Mouse (Mus musculus) heart, postnatal 0 days (tissue): ENCODE results near the gene Cep350. TPM values are rescaled to one million over a fixed set of nuclear protein-coding genes. Genes with fewer than 3 reads are reported as not detected.

Experiments used
- ATAC-seq: fragments of 200-750 bp; cut with Nextera tagmentation; 2 replicates; pipeline ENCODE4 v1.8.0; 2017; ENCODE audit warnings: low read depth, moderate number of reproducible peaks, moderate library complexity; ENCODE audit not compliant: insufficient read depth
- DNase-seq: peaks from one replicate; pipeline ENCODE4 v3.0.0-alpha.2; 2016; ENCODE audit warnings: low spot score
- H3K27ac ChIP-seq: fragments of 300-500 bp; sonication (generic); 2 replicates; pipeline ENCODE4 v1.5.1; 2014; ENCODE audit warnings: low read depth, mild to moderate bottlenecking
- H3K27me3 ChIP-seq: fragments of 300-500 bp; sonication (generic); 2 replicates; pipeline ENCODE4 v1.6.1; 2014; ENCODE audit warnings: low read length, mixed read lengths; ENCODE audit not compliant: control insufficient read depth, insufficient read depth
- H3K36me3 ChIP-seq: fragments of 300-500 bp; sonication (generic); replicated peaks from 2 replicates; pipeline ENCODE4 v1.6.1; 2014; ENCODE audit warnings: low read length, mixed read lengths; ENCODE audit not compliant: control insufficient read depth, insufficient read depth
- H3K4me1 ChIP-seq: fragments of 300-500 bp; sonication (generic); 2 replicates; pipeline ENCODE4 v1.6.1; 2014; ENCODE audit warnings: antibody characterized with exemption; ENCODE audit not compliant: control insufficient read depth, insufficient read depth
- H3K4me2 ChIP-seq: fragments of 300-500 bp; sonication (generic); 2 replicates; pipeline ENCODE4 v1.6.1; 2014; ENCODE audit warnings: low read depth, mild to moderate bottlenecking, low read length, moderate library complexity
- H3K4me3 ChIP-seq: fragments of 300-500 bp; sonication (generic); 2 replicates; pipeline ENCODE4 v1.5.1; 2014; ENCODE audit warnings: low read depth, low read length
- H3K9ac ChIP-seq: fragments of 300-500 bp; sonication (generic); replicated peaks from 2 replicates; pipeline ENCODE4 v1.6.1; 2014; ENCODE audit warnings: low read depth, low read length, mixed read lengths
- H3K9me3 ChIP-seq: fragments of 300-500 bp; sonication (generic); replicated peaks from 2 replicates; pipeline ENCODE4 v1.6.1; 2016; ENCODE audit warnings: low read length; ENCODE audit not compliant: control insufficient read depth
- CTCF ChIP-seq: IDR thresholded peaks from 2 replicates; pipeline ENCODE4 v1.5.1; 2016; ENCODE audit warnings: antibody characterized with exemption, control low read depth, low read depth
- EP300 ChIP-seq: IDR thresholded peaks from 2 replicates; pipeline ENCODE4 v1.6.1; 2016; ENCODE audit warnings: antibody characterized with exemption, low read depth
- WGBS: fragments of 180-500 bp; shearing (Covaris S2); extraction: QIAGEN DNeasy Blood & Tissue Kit; methylation state at CpG from one replicate; pipeline ENCODE4 v1.1.7; 2014; 5-methylcytosine and 5-hydroxymethylcytosine counted together
- polyA plus RNA-seq: library from polyadenylated mRNA; unstranded; fragments of >200 nt; fragmentation: Nextera tagmentation; extraction: Ambion mirVana; gene quantifications from 2 replicates; pipeline ENCODE4 v1.2.1, GENCODE M21; 2015
- total RNA-seq: library from RNA; depleted of rRNA; stranded (reverse); fragments of >200 nt; gene quantifications from 2 replicates; pipeline ENCODE4 v1.2.3, GENCODE M21; 2014; ENCODE audit warnings: low replicate concordance

Gene Cep350
- total and polyA plus RNA-seq, 2 experiments from 2014 or later: 5.7 to 11.1 TPM

DNA sequence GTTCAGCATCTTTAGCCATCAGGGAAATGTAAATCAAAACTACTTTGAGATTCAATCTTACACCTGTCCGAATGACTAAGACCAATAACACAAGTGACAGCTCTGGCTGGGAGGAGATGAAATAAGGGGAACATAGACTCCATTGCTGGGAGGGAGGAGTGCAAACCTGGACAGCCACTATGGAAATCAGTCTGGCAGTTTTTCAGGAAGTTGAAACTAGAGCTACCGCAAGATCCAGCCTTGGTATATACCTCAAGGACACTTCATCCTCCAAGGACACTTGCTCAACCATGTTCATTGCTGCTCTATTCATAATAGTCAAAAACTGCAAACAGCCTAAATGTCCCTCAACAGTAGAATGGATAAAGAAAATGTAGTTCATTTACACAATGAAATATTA lies 23.9 kb downstream of the Cep350 start:
- DNase-seq: no peak
- no peak for ATAC-seq
- Histone ChIP-seq H3K9me3 (no peaks in the 10 kb centered on the region), H3K36me3 (peaks cover 57% of the 10 kb centered on the region), H3K4me3 (no peak overlapping the region), H3K27ac (no peak overlapping the region), H3K4me1 (no peaks in the 10 kb centered on the region), H3K9ac (no peak overlapping the region), H3K4me2 (no peak overlapping the region), H3K27me3 (no peaks in the 10 kb centered on the region)
- WGBS: 90% methylated on average over 2 of the region's 2 CpGs
- TF ChIP-seq CTCF: no peak
- no peak for TF ChIP-seq EP300

DNA sequence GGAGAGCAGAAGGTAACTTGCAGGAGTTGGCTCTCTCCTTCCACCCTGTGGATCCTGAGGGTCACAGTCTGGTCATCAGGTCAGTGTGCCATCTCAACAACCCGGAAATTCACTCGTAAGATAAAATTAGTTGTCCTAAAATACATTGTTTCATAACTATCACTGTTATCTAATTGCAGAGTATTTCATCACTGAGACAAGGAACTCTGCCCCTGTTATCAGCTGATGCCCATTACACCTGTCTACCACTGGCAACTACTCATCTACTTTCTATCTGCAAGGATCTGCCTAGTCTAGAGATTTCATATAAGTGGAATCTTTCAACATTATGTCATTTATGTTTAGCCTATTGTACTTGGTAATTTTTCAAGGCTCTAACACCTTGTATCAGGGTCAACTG lies 28.7 kb downstream of the Cep350 start:
- H3K4me3 ChIP-seq: no peak overlapping the region
- no peak for DNase-seq

DNA sequence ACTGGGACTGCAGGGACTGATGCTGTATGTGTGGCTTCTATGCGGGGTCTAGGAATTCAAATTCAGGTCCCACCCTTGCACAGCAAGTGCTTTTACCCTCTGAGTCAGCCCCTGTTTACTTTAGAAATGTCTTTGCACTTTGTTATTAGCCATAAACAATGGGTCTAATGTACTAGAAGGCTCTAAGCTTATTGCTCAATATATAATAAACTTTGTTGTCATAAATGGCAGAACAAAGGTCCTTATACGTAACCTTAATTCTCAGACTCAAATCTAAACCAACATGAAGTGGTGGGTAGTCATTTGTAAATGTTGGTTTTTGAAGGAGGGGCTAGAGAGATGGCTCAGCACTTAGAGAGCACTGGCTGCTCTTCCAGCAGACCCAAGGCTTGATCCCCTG lies 35.6 kb downstream of the Cep350 start:
- Histone ChIP-seq H3K9me3 (no peaks in the 10 kb centered on the region), H3K4me3 (no peak overlapping the region), H3K9ac (no peak overlapping the region), H3K27me3 (no peaks in the 10 kb centered on the region), H3K4me1 (no peaks in the 10 kb centered on the region), H3K4me2 (no peak overlapping the region), H3K36me3 (peaks cover 68% of the 10 kb centered on the region), H3K27ac (no peak overlapping the region)
- ATAC-seq (no peak), DNase-seq (no peak)
- WGBS: 98% methylated on average over 2 of the region's 2 CpGs
- TF ChIP-seq CTCF (no peak), EP300 (no peak)

More for the DNA sequence above, 28.7 kb downstream of the Cep350 start:
- Histone ChIP-seq H3K27me3 (no peaks in the 10 kb centered on the region), H3K27ac (no peak overlapping the region), H3K9ac (no peak overlapping the region), H3K4me2 (no peak overlapping the region), H3K4me1 (no peaks in the 10 kb centered on the region), H3K36me3 (peaks cover 43% of the 10 kb centered on the region), H3K9me3 (no peaks in the 10 kb centered on the region)
- WGBS: 62% methylated on average over 2 of the region's 2 CpGs
- TF ChIP-seq EP300 (no peak), CTCF (no peak)
- no peak for ATAC-seq

DNA sequence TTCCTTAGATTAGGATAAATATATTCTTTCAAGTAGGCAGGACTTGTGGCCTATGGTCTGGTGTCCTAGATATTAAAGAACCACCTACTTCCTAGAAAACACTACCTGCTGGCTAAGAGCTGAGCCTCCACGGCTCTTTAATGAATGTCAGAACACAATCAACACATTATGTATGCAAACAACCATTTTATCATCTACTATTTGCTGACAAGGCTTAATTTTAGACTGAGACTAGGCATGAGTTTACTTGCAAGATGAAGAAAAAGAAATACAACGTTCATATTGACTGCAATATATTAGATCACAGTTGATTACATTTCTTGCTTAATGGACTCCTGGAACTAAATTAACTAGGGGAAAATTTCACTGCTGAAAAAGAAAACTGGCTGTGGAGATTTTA lies 38.4 kb downstream of the Cep350 start:
- TF ChIP-seq EP300: no peak
- DNase-seq (no peak), ATAC-seq (no peak)
- Histone ChIP-seq H3K4me2 (no peak overlapping the region), H3K4me3 (no peak overlapping the region), H3K4me1 (no peaks in the 10 kb centered on the region), H3K27ac (no peak overlapping the region), H3K9ac (no peak overlapping the region), H3K27me3 (no peaks in the 10 kb centered on the region), H3K36me3 (peaks cover 71% of the 10 kb centered on the region), H3K9me3 (no peaks in the 10 kb centered on the region)
- 85% methylated on average over 2 of the region's 2 CpGs for WGBS

DNA sequence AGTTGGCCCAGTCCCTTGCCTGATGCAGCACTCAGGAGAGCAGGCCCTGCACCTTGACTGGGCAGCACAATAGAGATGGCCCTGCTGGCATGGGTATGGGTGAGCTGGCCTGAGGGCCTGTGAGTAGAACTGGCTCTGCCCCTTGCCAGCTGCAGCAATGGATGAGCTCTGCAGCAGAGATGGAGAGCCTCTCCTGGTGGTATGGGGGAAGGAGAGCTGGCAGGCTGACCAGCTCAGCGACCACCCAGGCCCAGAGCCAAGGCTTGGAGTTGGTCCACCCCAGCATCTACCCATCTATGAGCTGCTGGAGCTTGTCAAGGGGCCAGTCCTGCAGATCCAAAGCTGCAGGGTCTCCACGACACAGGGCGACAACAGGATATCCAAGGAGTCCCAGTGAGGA lies 69.5 kb downstream of the Cep350 start:
- Histone ChIP-seq H3K9ac (no peak overlapping the region), H3K36me3 (peaks cover 86% of the 10 kb centered on the region)

DNA sequence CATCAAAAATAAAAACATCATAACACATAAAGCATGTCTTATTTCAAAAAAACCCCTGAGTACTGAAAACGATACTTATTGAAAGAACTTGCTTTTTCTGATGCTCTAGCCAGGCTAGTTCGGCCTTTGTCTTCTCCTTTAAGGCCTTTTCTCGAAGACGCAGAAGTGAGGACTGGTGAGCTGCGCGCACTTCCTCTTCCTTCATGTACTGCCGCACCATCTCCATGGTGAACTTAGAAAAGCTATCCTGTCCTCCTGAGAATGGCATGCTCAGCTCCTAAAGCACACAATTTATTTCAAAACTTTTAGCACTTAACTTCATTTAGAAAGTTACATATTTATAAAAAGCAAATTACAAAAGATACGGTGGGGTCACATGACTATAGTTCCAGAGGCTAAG lies 71.7 kb downstream of the Cep350 start:
- no peaks in the 10 kb centered on the region for H3K4me1 ChIP-seq
- no peak overlapping the region for H3K9ac ChIP-seq
- no peak overlapping the region for H3K4me2 ChIP-seq
- H3K27me3 ChIP-seq: no peaks in the 10 kb centered on the region
- no peak overlapping the region for H3K27ac ChIP-seq
- H3K9me3 ChIP-seq: no peaks in the 10 kb centered on the region
- DNase-seq (no peak), ATAC-seq (no peak)
- no peak overlapping the region for H3K4me3 ChIP-seq
- peaks cover 77% of the 10 kb centered on the region for H3K36me3 ChIP-seq
- TF ChIP-seq CTCF (no peak), EP300 (no peak)
- 94% methylated on average over 8 of the region's 8 CpGs for WGBS

More for the DNA sequence above, 69.5 kb downstream of the Cep350 start:
- WGBS: 95% methylated on average over 3 of the region's 3 CpGs
- no peak for DNase-seq
- H3K27ac ChIP-seq: no peak overlapping the region
- H3K9me3 ChIP-seq: no peaks in the 10 kb centered on the region
- no peaks in the 10 kb centered on the region for H3K27me3 ChIP-seq
- no peak for ATAC-seq
- no peak overlapping the region for H3K4me3 ChIP-seq
- H3K4me1 ChIP-seq: no peaks in the 10 kb centered on the region
- TF ChIP-seq EP300 (no peak), CTCF (no peak)
- no peak overlapping the region for H3K4me2 ChIP-seq
